Mouse (Mus musculus): ENCODE data around the gene Acsf3. TPM values are rescaled to one million over a fixed set of nuclear protein-coding genes. Genes with fewer than 3 reads are reported as not detected.

Acsf3 gene
- total and polyA plus RNA-seq, 3 experiments, result 17.8 to 37.2 TPM; not detected in 1

DNA sequence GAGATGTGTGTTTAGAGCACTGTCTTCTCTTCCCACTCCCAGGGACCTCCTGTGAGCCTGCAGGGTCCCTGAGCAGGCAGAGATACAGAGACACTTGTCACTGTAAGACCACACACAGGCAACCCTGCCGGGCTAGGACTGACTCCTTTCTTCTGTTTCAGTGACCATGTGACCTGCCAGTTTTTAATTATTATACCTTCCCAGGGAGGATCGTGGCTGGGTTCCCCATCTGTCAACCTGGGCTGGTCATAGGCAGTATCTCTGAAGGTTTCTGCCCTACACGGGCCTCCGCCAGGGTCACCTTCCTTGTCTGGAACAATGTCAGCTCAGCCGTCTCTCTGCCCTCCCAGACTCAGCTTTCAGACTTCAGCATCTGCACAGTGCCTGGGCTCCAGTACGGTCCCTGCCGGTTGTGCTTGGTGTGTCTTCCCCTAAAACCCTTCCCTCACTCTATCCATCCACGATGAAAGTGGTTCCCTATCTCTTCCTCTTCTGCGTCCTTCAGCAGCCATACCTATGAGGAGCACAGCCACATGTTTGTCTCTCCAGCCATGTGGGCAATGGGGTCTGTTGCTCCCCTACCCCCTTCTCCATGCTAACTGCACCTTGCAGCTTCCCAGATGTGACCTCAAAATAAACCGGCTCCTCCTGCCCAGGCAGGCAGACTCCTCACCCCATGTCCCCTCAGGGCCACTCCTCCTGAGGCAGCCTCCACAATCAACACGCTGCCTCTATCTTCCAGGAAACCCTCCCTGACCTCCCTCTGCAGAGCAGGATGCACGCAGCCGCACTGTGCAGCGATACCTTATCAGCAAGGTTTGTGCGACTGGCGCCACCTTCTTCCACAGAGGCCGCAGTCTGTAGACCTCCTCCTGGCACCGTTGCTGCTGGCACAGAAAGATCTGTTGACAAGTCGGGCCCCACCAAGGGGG lies 39.5 kb upstream of the Acsf3 start (continued):
- TF ChIP-seq E2F4 (IDR thresholded peaks at IDR 0.05; ENCODE audit: borderline replicate concordance, low read depth, low read length) (peak; percentile 62; the same call in 1 of the 2 replicates), SMC3 (IDR thresholded peaks at IDR 0.05; ENCODE audit: low read depth, low read length) (0 out of 2 replicates have a peak, but pooled peaks have one; percentile 19), HCFC1 (IDR thresholded peaks at IDR 0.05; ENCODE audit: low read depth, low read length) (peak; percentile 65), ZNF384 (IDR thresholded peaks at IDR 0.05; ENCODE audit: low read depth, low read length) (no peak), BHLHE40 (IDR thresholded peaks at IDR 0.05; ENCODE audit: borderline replicate concordance, low read depth, low read length) (peak; percentile 56; the same call in 1 of the 2 replicates), MAX (IDR thresholded peaks at IDR 0.05; ENCODE audit: low read length) (peak; percentile 89), MYB (IDR thresholded peaks at IDR 0.05; ENCODE audit: low read depth, low read length) (peak; percentile 78), TAL1 (IDR thresholded peaks at IDR 0.05; ENCODE audit: low read length) (peak; percentile 67), GABPA (IDR thresholded peaks at IDR 0.05; ENCODE audit: low read depth, low read length) (no peak), KAT2A (conservative IDR thresholded peaks at IDR 0.05; ENCODE audit: low read depth, low read length) (peak; percentile 56; the same call in 1 of the 2 replicates), GATA1 (IDR thresholded peaks at IDR 0.05; ENCODE audit: low read depth, low read length) (peak; percentile 91), RAD21 (IDR thresholded peaks at IDR 0.05; ENCODE audit: low read depth, low read length) (no peak; the same call in 1 of the 2 replicates), CHD2 (IDR thresholded peaks at IDR 0.05; ENCODE audit: low read length) (peak; percentile 20; the same call in 1 of the 2 replicates), TBP (IDR thresholded peaks at IDR 0.05; ENCODE audit: low read depth, low read length) (peak; percentile 69), MEF2A (IDR thresholded peaks at IDR 0.05; ENCODE audit: extremely low read depth, insufficient replicate concordance, low read depth, low read length, poor library complexity, severe bottlenecking) (no peak)

DNA sequence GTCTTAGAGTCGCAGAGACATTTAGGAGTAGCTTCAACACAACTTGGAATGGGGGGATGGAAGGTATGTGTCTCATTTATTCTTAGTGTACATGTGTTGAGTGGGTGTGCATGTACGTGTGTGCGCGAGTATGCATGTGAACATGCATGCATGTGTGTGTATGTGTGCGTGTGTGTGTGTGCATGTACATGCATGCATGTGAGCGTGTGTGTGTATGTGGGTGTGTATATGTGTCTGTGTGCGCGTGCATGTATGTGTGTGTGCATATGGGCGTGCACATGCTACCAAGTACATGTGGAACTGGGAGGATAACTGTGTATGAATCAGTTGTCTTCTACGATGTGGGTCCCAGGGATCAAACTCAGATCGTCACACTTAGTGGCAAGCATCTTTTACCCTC lies 38.7 kb upstream of the Acsf3 start:
- Histone ChIP-seq H3K27ac (ENCODE audit: control insufficient read depth, low read depth, low read length) (peak overlapping the region; percentile 63), H3K4me1 (ENCODE audit: control insufficient read depth in 1 of 2, insufficient read depth in 2 of 2, low read length in 2 of 2) (peaks cover 10 to 42% of the 10 kb centered on the region in 2 experiments), H3K36me3 (ENCODE audit: control insufficient read depth in 1 of 2, insufficient read depth in 2 of 2, low read length in 2 of 2) (peaks cover 0 to 16% of the 10 kb centered on the region in 2 experiments; a peak in 2 of 4 replicates), H3K9ac (ENCODE audit: control insufficient read depth, low read depth, low read length, poor library complexity, severe bottlenecking) (peak overlapping the region; percentile 20), H3K79me2 (ENCODE audit: control insufficient read depth, insufficient read depth, low read length, poor library complexity) (no peaks in the 10 kb centered on the region; the same call in 1 of the 2 replicates), H3K9me3 (replicated peaks; ENCODE audit: insufficient read depth, low read length) (no peaks in the 10 kb centered on the region), H3K27me3 (ENCODE audit: control insufficient read depth in 1 of 2, insufficient read depth in 2 of 2, low read length in 2 of 2) (no peaks in the 10 kb centered on the region), H3K4me3 (ENCODE audit: control insufficient read depth in 1 of 2, insufficient read depth in 1 of 2, low read depth in 2 of 2, low read length in 2 of 2) (peak overlapping the region in 1 of 2 experiments; percentile 7; a peak in 2 of 4 replicates)
- TF ChIP-seq POLR2AphosphoS5 (IDR thresholded peaks at IDR 0.05; ENCODE audit: borderline replicate concordance, low read depth, low read length) (peak; percentile 91; the same call in 1 of the 2 replicates), RCOR1 (IDR thresholded peaks at IDR 0.05; ENCODE audit: low read depth, low read length) (no peak), CHD1 (IDR thresholded peaks at IDR 0.05; ENCODE audit: low read depth, low read length) (0 out of 2 replicates have a peak, but pooled peaks have one; percentile 28)
- DNase-seq (ENCODE audit: low read depth, low spot score), result no peak

Measured in MEL (cell line).